Mouse (Mus musculus) C2C12 (cell line): Measurements from ENCODE around the gene Gm45711. TPM values are rescaled to one million over a fixed set of nuclear protein-coding genes. Genes with fewer than 3 reads are reported as not detected.

Experiments
- H3K27me3 ChIP-seq: one replicate; pipeline ENCODE4 v1.6.1; 2011; ENCODE audit not compliant: control insufficient read depth, insufficient read depth, insufficient read length
- H3K36me3 ChIP-seq: one replicate; pipeline ENCODE4 v1.6.1; 2011; ENCODE audit not compliant: control insufficient read depth, insufficient read depth
- H3K4me3 ChIP-seq: one replicate; pipeline ENCODE4 v1.5.1; 2011; ENCODE audit warnings: mild to moderate bottlenecking, control low read depth; ENCODE audit not compliant: poor library complexity, insufficient read depth, severe bottlenecking
- H3K79me2 ChIP-seq: one replicate; pipeline ENCODE4 v1.6.1; 2011; ENCODE audit not compliant: control insufficient read depth, insufficient read depth
- H3K79me3 ChIP-seq: one replicate; pipeline ENCODE4 v1.6.1; 2011; ENCODE audit warnings: low read depth, control low read depth
- H3ac ChIP-seq: one replicate; pipeline ENCODE3; 2011; ENCODE audit warnings: low read depth; ENCODE audit not compliant: control insufficient read depth, insufficient read length
- CEBPB ChIP-seq: IDR thresholded peaks from one replicate; pipeline ENCODE4 v1.6.1; 2011; ENCODE audit warnings: low read depth, mild to moderate bottlenecking, control low read depth, moderate library complexity
- CTCF ChIP-seq: IDR thresholded peaks from one replicate; pipeline ENCODE4 v1.5.1; 2011; ENCODE audit not compliant: control insufficient read depth, insufficient read depth, insufficient read length
- FOSL1 ChIP-seq: IDR thresholded peaks from one replicate; pipeline ENCODE4 v1.8.0; 2011; ENCODE audit warnings: mild to moderate bottlenecking, low read length; ENCODE audit not compliant: poor library complexity, insufficient read depth, severe bottlenecking
- MAX ChIP-seq: IDR thresholded peaks from one replicate; pipeline ENCODE4 v1.6.1; 2011; ENCODE audit warnings: mild to moderate bottlenecking, control low read depth
- MYOD1 ChIP-seq: IDR thresholded peaks from one replicate; pipeline ENCODE4 v1.6.1; 2011; ENCODE audit warnings: low read depth; ENCODE audit not compliant: control insufficient read depth, insufficient read length
- MYOG ChIP-seq: IDR thresholded peaks from one replicate; pipeline ENCODE4 v1.6.1; 2011; ENCODE audit not compliant: control insufficient read depth, insufficient read length; ENCODE audit errors: extremely low read depth
- USF1 ChIP-seq: IDR thresholded peaks from one replicate; pipeline ENCODE4 v1.6.1; 2011; ENCODE audit warnings: low read depth, mild to moderate bottlenecking, control low read depth, moderate library complexity
- polyA plus RNA-seq: library from polyadenylated mRNA; unstranded; fragments of >200 nt; fragmentation: generic; extraction: Trizol; gene quantifications from one replicate; pipeline ENCODE4 v1.2.1, GENCODE M21; 2012; ENCODE audit warnings: missing spikeins

Gene Gm45711
- polyA plus RNA-seq, 1 experiment = not detected

DNA sequence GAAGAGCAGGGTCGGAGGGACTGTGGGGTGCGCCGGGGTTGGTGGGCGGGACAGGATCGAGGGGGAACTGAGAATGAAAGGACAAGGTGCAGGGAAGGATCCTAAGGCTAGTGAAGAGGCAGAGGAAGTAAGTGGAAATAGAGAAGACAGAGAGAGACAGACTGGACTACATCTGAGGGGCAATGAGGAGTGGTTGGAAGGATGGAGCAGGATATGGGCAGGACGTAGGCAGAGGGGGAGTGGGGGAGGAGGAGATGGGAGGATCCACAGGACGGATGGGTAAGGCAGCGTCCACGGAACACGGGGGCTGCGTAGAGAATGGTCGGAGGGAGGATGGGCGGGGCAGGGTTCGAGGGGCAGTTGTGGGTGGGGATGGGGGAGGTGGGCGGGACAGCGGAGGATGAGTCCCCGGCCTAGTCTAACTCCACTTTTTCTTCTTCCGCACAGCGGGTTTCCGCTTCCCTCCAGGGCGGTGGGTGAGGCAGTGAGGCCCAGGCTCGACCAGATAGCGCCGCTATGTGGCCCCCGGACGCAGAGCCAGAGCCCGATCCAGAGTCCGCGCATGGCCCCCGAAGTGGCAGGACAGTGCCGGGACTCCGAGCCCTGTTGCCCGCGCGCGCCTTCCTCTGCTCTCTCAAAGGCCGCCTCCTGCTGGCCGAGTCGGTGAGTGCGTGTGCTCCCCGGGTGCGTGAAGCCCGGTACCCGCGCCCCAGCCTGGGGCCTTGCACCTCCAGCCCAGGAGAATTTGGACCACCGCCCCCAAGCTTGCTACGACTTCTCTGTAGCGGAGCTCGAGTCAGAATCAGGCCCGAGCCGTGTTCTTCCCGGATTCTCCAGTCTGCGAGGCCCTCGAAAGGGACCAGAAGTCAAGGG, 30.6 kb upstream of the Gm45711 start:
- peaks cover 8% of the 10 kb centered on the region for H3K79me3 ChIP-seq
- no peaks in the 10 kb centered on the region for H3K27me3 ChIP-seq
- peaks cover 26% of the 10 kb centered on the region for H3K36me3 ChIP-seq
- H3K4me3 ChIP-seq = peak overlapping the region; percentile 78
- peaks cover 19% of the 10 kb centered on the region for H3K79me2 ChIP-seq
- no peak for TF ChIP-seq CEBPB
- no peak for TF ChIP-seq USF1
- TF ChIP-seq CTCF = peak; percentile 51
- TF ChIP-seq MAX = no peak
- TF ChIP-seq MYOG = no peak
- no peak for TF ChIP-seq FOSL1
- no peak for TF ChIP-seq MYOD1
- H3ac ChIP-seq = peak overlapping the region; percentile 77

DNA sequence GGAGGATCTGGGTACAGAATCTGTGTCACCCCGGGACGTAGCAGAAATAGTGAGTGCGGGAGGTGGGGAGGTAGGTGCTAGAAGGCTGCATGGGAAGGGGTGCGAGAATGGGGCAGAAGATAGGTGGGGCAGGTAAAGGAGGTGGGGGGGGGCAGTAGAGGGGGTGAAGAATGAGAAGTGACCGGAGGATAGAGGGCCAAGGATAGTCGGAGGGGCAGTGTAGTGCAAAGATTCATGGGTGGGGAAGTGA, 30.0 kb upstream of the Gm45711 start:
- no peak for TF ChIP-seq CTCF
- no peak for TF ChIP-seq MAX
- TF ChIP-seq FOSL1 = no peak
- no peak for TF ChIP-seq MYOG
- no peak for TF ChIP-seq USF1
- TF ChIP-seq MYOD1 = no peak
- TF ChIP-seq CEBPB = no peak
- H3K27me3 ChIP-seq = no peaks in the 10 kb centered on the region
- peak overlapping the region; percentile 78 for H3K4me3 ChIP-seq
- peaks cover 8% of the 10 kb centered on the region for H3K79me3 ChIP-seq
- H3ac ChIP-seq = peak overlapping the region; percentile 77
- H3K79me2 ChIP-seq = peaks cover 19% of the 10 kb centered on the region
- H3K36me3 ChIP-seq = peaks cover 20% of the 10 kb centered on the region

DNA sequence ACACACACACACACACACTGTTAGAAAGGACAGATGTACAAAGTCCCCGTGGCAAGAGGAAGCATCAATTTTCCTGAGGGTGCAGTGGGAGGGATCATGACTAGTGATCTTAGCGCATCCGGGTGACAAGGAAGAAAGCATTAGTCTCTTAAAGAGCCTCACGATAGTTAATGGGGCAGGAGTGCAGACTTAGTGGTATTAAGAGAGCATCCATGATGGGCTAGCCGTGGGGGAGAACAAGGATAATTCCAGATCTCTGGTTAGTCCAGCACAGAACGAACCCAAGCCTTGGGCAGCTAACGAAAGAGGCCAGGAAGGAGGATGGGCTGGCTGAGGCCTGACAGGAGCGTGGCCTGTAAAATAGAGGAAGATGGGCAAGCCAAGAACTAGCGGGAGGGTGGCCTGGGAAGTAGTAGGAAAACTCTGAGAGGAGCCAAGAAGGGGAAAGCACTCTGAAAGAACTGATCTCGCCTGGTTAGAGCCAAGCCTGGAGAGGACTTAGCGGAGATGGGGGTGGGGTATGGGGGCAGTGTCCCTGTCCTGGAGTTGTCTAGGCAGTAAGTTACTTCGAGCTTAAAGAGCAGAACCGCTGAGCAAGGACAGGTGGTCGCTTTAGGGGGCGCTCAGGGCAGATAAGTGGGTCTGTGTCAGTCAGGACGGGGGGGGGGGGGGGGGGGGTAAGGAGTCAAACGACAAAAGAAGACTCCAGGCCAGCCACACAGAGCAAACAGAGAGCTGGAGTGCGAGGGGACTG, 29.5 kb upstream of the Gm45711 start, which contains the start of gene Cmtm3:
Cmtm3 (plus strand) TSS at position 182 of the 754 bp plus-strand sequence.
- TF ChIP-seq CEBPB (no peak), MAX (no peak), CTCF (no peak), USF1 (no peak), FOSL1 (no peak), MYOG (no peak), MYOD1 (no peak)
- Histone ChIP-seq H3ac (peak within 1 kb of the TSS; percentile 77), H3K79me2 (peaks cover 19% of the 10 kb centered on the region), H3K4me3 (peak within 1 kb of the TSS; percentile 78), H3K79me3 (peaks cover 8% of the 10 kb centered on the region), H3K36me3 (peaks cover 15% of the 10 kb centered on the region), H3K27me3 (no peaks in the 10 kb centered on the region)

DNA sequence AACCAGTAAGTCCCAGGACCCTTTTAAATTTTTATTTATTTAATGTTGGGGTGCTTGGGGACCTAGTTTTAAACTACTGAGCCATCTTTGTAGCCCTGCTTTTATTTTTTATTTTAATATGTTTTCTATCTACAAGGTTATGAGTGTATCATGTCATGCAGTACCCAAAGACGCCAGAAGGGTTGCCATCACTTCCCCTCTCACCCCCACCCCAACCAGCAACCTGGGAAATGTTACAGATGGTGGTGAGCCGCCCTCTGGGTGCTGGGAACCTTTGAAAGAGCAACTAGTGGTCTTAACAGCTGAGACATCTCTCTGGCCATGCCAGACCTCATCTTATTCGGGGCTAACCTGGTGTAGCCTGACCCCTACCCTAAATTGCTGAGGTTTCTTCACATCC, 28.0 kb upstream of the Gm45711 start:
- peaks cover 8% of the 10 kb centered on the region for H3K79me3 ChIP-seq
- no peak overlapping the region for H3ac ChIP-seq
- TF ChIP-seq MAX (no peak), CEBPB (no peak), MYOG (no peak), FOSL1 (no peak), CTCF (no peak), USF1 (no peak), MYOD1 (no peak)
- peaks cover under 1% of the 10 kb centered on the region for H3K36me3 ChIP-seq
- H3K27me3 ChIP-seq = no peaks in the 10 kb centered on the region
- peaks cover 19% of the 10 kb centered on the region for H3K79me2 ChIP-seq
- no peak overlapping the region for H3K4me3 ChIP-seq

DNA sequence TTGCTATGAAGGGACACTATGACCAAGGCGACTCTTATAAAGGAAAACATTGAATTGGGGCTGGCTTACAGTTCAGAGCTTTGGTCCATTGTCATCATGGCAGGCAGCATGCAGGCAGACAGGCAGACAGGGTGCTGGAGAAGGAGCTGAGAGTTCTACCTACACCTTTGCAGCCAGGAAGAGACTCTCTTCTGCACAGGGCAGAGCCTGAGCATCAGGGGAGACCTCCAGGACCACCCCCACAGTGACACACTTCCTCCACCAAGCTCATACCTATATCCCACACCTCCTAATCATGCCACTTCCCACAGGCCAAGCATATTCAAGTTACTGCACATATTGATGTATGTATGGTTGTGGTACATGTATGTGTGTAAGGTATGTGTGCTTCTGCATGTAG, 26.9 kb upstream of the Gm45711 start:
- H3K36me3 ChIP-seq = no peaks in the 10 kb centered on the region
- H3K79me2 ChIP-seq = peaks cover 12% of the 10 kb centered on the region
- peaks cover 3% of the 10 kb centered on the region for H3K79me3 ChIP-seq
- H3K4me3 ChIP-seq = no peak overlapping the region
- no peaks in the 10 kb centered on the region for H3K27me3 ChIP-seq
- TF ChIP-seq CTCF (no peak), MYOD1 (no peak), FOSL1 (no peak), CEBPB (no peak), MYOG (no peak), MAX (no peak), USF1 (no peak)
- no peak overlapping the region for H3ac ChIP-seq
